Mouse (Mus musculus) CH12.LX (cell line): ENCODE data around the gene Polr2f. TPM values are rescaled to one million over a fixed set of nuclear protein-coding genes. Genes with fewer than 3 reads are reported as not detected.

ENCODE experiments used
- DNase-seq: peaks from one replicate; pipeline ENCODE4 v3.0.0-alpha.2; 2013; ENCODE audit errors: extremely low read depth
- H3K27ac ChIP-seq: 2 replicates; pipeline ENCODE4 v1.5.1; 2012; ENCODE audit warnings: low read depth, mild to moderate bottlenecking, control low read depth, moderate library complexity; ENCODE audit not compliant: insufficient read depth
- H3K27me3 ChIP-seq: replicated peaks from 2 replicates; pipeline ENCODE3; 2012; ENCODE audit warnings: inconsistent platforms
- H3K36me3 ChIP-seq, 2 experiments: replicated peaks in 1 of 2; 2 replicates each; pipeline versions ENCODE3 to v1.6.1; 2012; ENCODE audit warnings: inconsistent platforms in 1 of 2, low read length in 1 of 2, mild to moderate bottlenecking in 1 of 2, mixed read lengths in 1 of 2, moderate library complexity in 1 of 2; ENCODE audit not compliant: control insufficient read depth in 1 of 2, insufficient read depth in 1 of 2
- H3K4me1 ChIP-seq, 2 experiments: 2 replicates each; pipeline ENCODE4 v1.6.1; 2012; ENCODE audit warnings: inconsistent platforms in 1 of 2, moderate library complexity in 1 of 2; ENCODE audit not compliant: insufficient read depth in 2 of 2, control insufficient read depth in 1 of 2
- H3K4me2 ChIP-seq: 2 replicates; pipeline ENCODE4 v1.6.1; 2012; ENCODE audit warnings: low read depth, mild to moderate bottlenecking, control low read depth; ENCODE audit not compliant: poor library complexity, insufficient read depth, severe bottlenecking
- H3K4me3 ChIP-seq, 3 experiments: fragments of 150-350 bp in 1 of 3; sonication (generic) in 1 of 3; replicated peaks in 1 of 3; 2 replicates each; pipeline versions ENCODE3 to v1.5.1; 2011 to 2012; ENCODE audit warnings: low read depth in 2 of 3, low read length in 2 of 3, mild to moderate bottlenecking in 2 of 3, moderate library complexity in 2 of 3, control low read depth in 1 of 3, improper control_type of control experiment in 1 of 3, inconsistent platforms in 1 of 3, mixed read lengths in 1 of 3; ENCODE audit not compliant: poor library complexity in 1 of 3
- H3K79me2 ChIP-seq: replicated peaks from 2 replicates; pipeline ENCODE4 v1.6.1; 2012; ENCODE audit warnings: mild to moderate bottlenecking, moderate library complexity; ENCODE audit not compliant: control insufficient read depth, poor library complexity, insufficient read depth, severe bottlenecking; ENCODE audit errors: extremely low read depth
- H3K9ac ChIP-seq: 2 replicates; pipeline ENCODE4 v1.6.1; 2012; ENCODE audit warnings: low read depth, mild to moderate bottlenecking, control low read depth, moderate library complexity; ENCODE audit not compliant: insufficient read depth
- H3K9me3 ChIP-seq: replicated peaks from 2 replicates; pipeline ENCODE3; 2012; ENCODE audit warnings: low read length, inconsistent platforms, mixed read lengths
- BHLHE40 ChIP-seq: IDR thresholded peaks from 2 replicates; pipeline ENCODE4 v1.6.1; 2011; ENCODE audit warnings: mild to moderate bottlenecking, low read depth, low read length, improper control_type of control experiment
- CHD2 ChIP-seq: IDR thresholded peaks from 2 replicates; pipeline ENCODE4 v1.6.1; 2011; ENCODE audit warnings: low read length, improper control_type of control experiment
- CTCF ChIP-seq, 2 experiments: IDR thresholded peaks in 1 of 2; conservative IDR thresholded peaks in 1 of 2; 2 replicates each; pipeline ENCODE4 v1.5.1; 2011 to 2012; ENCODE audit warnings: low read depth in 2 of 2, low read length in 2 of 2, improper control_type of control experiment in 1 of 2, inconsistent platforms in 1 of 2, mild to moderate bottlenecking in 1 of 2, moderate library complexity in 1 of 2
- ELF1 ChIP-seq: IDR thresholded peaks from 2 replicates; pipeline ENCODE4 v1.6.1; 2014; ENCODE audit warnings: low read depth, mild to moderate bottlenecking, inconsistent platforms, low read length, improper control_type of control experiment
- EP300 ChIP-seq: IDR thresholded peaks from 2 replicates; pipeline ENCODE4 v1.6.1; 2011; ENCODE audit warnings: low read length, improper control_type of control experiment
- ETS1 ChIP-seq: conservative IDR thresholded peaks from 2 replicates; pipeline ENCODE4 v1.6.1; 2012; ENCODE audit warnings: low read depth, mild to moderate bottlenecking, inconsistent platforms, low read length, improper control_type of control experiment, moderate library complexity
- GABPA ChIP-seq: IDR thresholded peaks from 2 replicates; pipeline ENCODE4 v1.6.1; 2012; ENCODE audit warnings: low read depth, low read length, improper control_type of control experiment, inconsistent platforms; ENCODE audit not compliant: insufficient replicate concordance
- HCFC1 ChIP-seq: IDR thresholded peaks from 2 replicates; pipeline ENCODE4 v1.6.1; 2012; ENCODE audit warnings: low read depth, mild to moderate bottlenecking, inconsistent platforms, low read length, improper control_type of control experiment
- IRF4 ChIP-seq: IDR thresholded peaks from 2 replicates; pipeline ENCODE4 v1.6.1; 2014; ENCODE audit warnings: low read depth, mild to moderate bottlenecking, inconsistent platforms, low read length, improper control_type of control experiment
- JUN ChIP-seq: IDR thresholded peaks from 2 replicates; pipeline ENCODE4 v1.6.1; 2011; ENCODE audit warnings: low read depth, mild to moderate bottlenecking, low read length, improper control_type of control experiment, moderate library complexity; ENCODE audit not compliant: insufficient read depth
- JUND ChIP-seq: conservative IDR thresholded peaks from 2 replicates; pipeline ENCODE4 v1.6.1; 2011; ENCODE audit warnings: low read depth, low read length, improper control_type of control experiment
- KAT2A ChIP-seq: IDR thresholded peaks from 2 replicates; pipeline ENCODE4 v1.6.1; 2012; ENCODE audit warnings: low read length, improper control_type of control experiment, inconsistent platforms; ENCODE audit not compliant: insufficient replicate concordance
- MEF2A ChIP-seq: IDR thresholded peaks from 2 replicates; pipeline ENCODE4 v1.6.1; 2014; ENCODE audit warnings: low read depth, mild to moderate bottlenecking, inconsistent platforms, low read length, improper control_type of control experiment, borderline replicate concordance
- MXI1 ChIP-seq: IDR thresholded peaks from 2 replicates; pipeline ENCODE4 v1.6.1; 2011; ENCODE audit warnings: mild to moderate bottlenecking, low read depth, low read length, improper control_type of control experiment
- MYC ChIP-seq: IDR thresholded peaks from 2 replicates; pipeline ENCODE4 v1.6.1; 2011; ENCODE audit warnings: low read depth, mild to moderate bottlenecking, improper control_type of control experiment, low read length
- NELFE ChIP-seq: IDR thresholded peaks from 2 replicates; pipeline ENCODE4 v1.6.1; 2011; ENCODE audit warnings: low read depth, low read length, improper control_type of control experiment
- NRF1 ChIP-seq: IDR thresholded peaks from 2 replicates; pipeline ENCODE4 v1.6.1; 2014; ENCODE audit warnings: low read depth, mild to moderate bottlenecking, inconsistent platforms, low read length, improper control_type of control experiment, moderate library complexity
- PAX5 ChIP-seq: IDR thresholded peaks from 2 replicates; pipeline ENCODE4 v1.6.1; 2012; ENCODE audit warnings: low read length, inconsistent platforms, mixed read lengths
- POLR2A ChIP-seq: IDR thresholded peaks from 2 replicates; pipeline ENCODE4 v1.6.1; 2011; ENCODE audit warnings: low read depth, mild to moderate bottlenecking, improper control_type of control experiment, low read length
- RCOR1 ChIP-seq: conservative IDR thresholded peaks from 2 replicates; pipeline ENCODE4 v1.6.1; 2012; ENCODE audit warnings: low read depth, mild to moderate bottlenecking, inconsistent platforms, low read length, improper control_type of control experiment
- SIN3A ChIP-seq: IDR thresholded peaks from 2 replicates; pipeline ENCODE4 v1.6.1; 2012; ENCODE audit warnings: low read length, improper control_type of control experiment, inconsistent platforms
- TCF12 ChIP-seq: IDR thresholded peaks from 2 replicates; pipeline ENCODE4 v1.6.1; 2014; ENCODE audit warnings: low read depth, mild to moderate bottlenecking, inconsistent platforms, low read length, improper control_type of control experiment
- UBTF ChIP-seq: IDR thresholded peaks from 2 replicates; pipeline ENCODE4 v1.6.1; 2012; ENCODE audit warnings: low read depth, mild to moderate bottlenecking, inconsistent platforms, low read length, improper control_type of control experiment, moderate library complexity
- ZMIZ1 ChIP-seq: IDR thresholded peaks from 2 replicates; pipeline ENCODE4 v1.6.1; 2012; ENCODE audit warnings: low read depth, mild to moderate bottlenecking, inconsistent platforms, low read length, improper control_type of control experiment
- ZNF384 ChIP-seq: IDR thresholded peaks from 2 replicates; pipeline ENCODE4 v1.6.1; 2012; ENCODE audit warnings: low read depth, low read length, improper control_type of control experiment, inconsistent platforms
- dilution Hi-C: fragments of 300-500 bp; cut with MboI; formaldehyde crosslinking; loops from 2 replicates; pipeline ENCODE4 v1.14.3; 2020; ENCODE audit warnings: low sequenced_read_pairs; ENCODE audit not compliant: extremely low pct_unique_long_range_greater_than_20kb, extremely low pct_ligation_motif_present
- in situ Hi-C: fragments of 300-500 bp; cut with MboI; formaldehyde crosslinking; loops from 3 replicates; pipeline ENCODE4 v1.14.3; 2019; ENCODE audit warnings: low sequenced_read_pairs, low pct_ligation_motif_present, low pct_unique_long_range_greater_than_20kb, mixed read lengths
- polyA plus RNA-seq: library from polyadenylated mRNA; unstranded; fragments of >175 nt; gene quantifications from 2 replicates; pipeline ENCODE4 v1.2.1, GENCODE M21; 2012; ENCODE audit warnings: low read depth; ENCODE audit not compliant: insufficient read length
- total RNA-seq, 2 experiments: library from RNA; depleted of rRNA; stranded (reverse); fragments of 300-350 nt in 1 of 2; fragments of >200 nt in 1 of 2; gene quantifications; 2 replicates each; pipeline ENCODE4 v1.2.3; 2012 to 2014

Gene Polr2f
- total and polyA plus RNA-seq, 3 experiments: 218 to 414 (median 286) TPM

GRCm38 (mm10) chr15:79165140-79165539, 24.3 kb downstream of the Polr2f start, which contains the start of gene Sox10 (continued):
- TF ChIP-seq ETS1: no peak

- Histone ChIP-seq H3K79me2 (no peaks in the 10 kb centered on the region), H3K27ac (no peak overlapping the region), H3K4me3 (no peak overlapping the region), H3K9me3 (no peaks in the 10 kb centered on the region), H3K36me3 (no peaks in the 10 kb centered on the region), H3K4me2 (no peak overlapping the region), H3K27me3 (peaks cover 88% of the 10 kb centered on the region), H3K9ac (no peak overlapping the region), H3K4me1 (peaks cover 0 to 6% of the 10 kb centered on the region in 2 experiments; a peak in 1 of 4 replicates)
- DNase-seq: no peak
- dilution Hi-C loops (no loop called here), in situ Hi-C loops (no loop called here)
- no peak for TF ChIP-seq KAT2A
- no peak for TF ChIP-seq NELFE
- TF ChIP-seq CHD2: no peak
- TF ChIP-seq CTCF (conservative IDR thresholded peaks at IDR 0.05 in 1 of 2, IDR thresholded peaks at IDR 0.05 in 1 of 2; ENCODE audit: low read depth in 2 of 2, low read length in 2 of 2): no peak
- TF ChIP-seq UBTF: no peak
- TF ChIP-seq POLR2A: no peak
- no peak for TF ChIP-seq HCFC1
- no peak for TF ChIP-seq TCF12
- TF ChIP-seq JUND: no peak
- TF ChIP-seq ZMIZ1: no peak
- TF ChIP-seq GABPA: no peak
- TF ChIP-seq MEF2A: no peak
- no peak for TF ChIP-seq ETS1
Observed at GRCm38 (mm10) chr15:79166712-79167111, 25.9 kb downstream of the Polr2f start.

- peak; percentile 78 for DNase-seq
- Histone ChIP-seq H3K36me3 (no peaks in the 10 kb centered on the region), H3K4me3 (no peak overlapping the region), H3K27me3 (peaks cover 62% of the 10 kb centered on the region), H3K9ac (no peak overlapping the region), H3K4me1 (peaks cover 7 to 16% of the 10 kb centered on the region in 2 experiments), H3K27ac (no peak overlapping the region), H3K9me3 (no peaks in the 10 kb centered on the region), H3K79me2 (no peaks in the 10 kb centered on the region), H3K4me2 (no peak overlapping the region)
- TF ChIP-seq ZNF384 (no peak), TCF12 (peak; percentile 87), EP300 (no peak; the same call in 1 of the 2 replicates), ELF1 (no peak), RCOR1 (no peak), BHLHE40 (peak; percentile 54), IRF4 (no peak), CHD2 (no peak), MXI1 (peak; percentile 32; the same call in 1 of the 2 replicates), PAX5 (no peak), MYC (peak; percentile 71; the same call in 1 of the 2 replicates), SIN3A (peak; percentile 70; the same call in 1 of the 2 replicates), MEF2A (peak; percentile 47; the same call in 1 of the 2 replicates), GABPA (no peak), JUN (peak; percentile 14; the same call in 1 of the 2 replicates), NRF1 (peak; percentile 26; the same call in 1 of the 2 replicates), ETS1 (peak; percentile 99)
- in situ Hi-C loops: loop anchor here (5.0 kb wide), 1 partner anchor 35 kb away; no protein-coding TSS in a partner anchor
- dilution Hi-C loops: no loop called here
Observed at GRCm38 (mm10) chr15:79176905-79177304, 36.1 kb downstream of the Polr2f start.
